Mouse (Mus musculus) CH12F3 (cell line): ENCODE data around the gene Setd4.

ENCODE experiments used
- in situ Hi-C: fragments of 300-500 bp; cut with MboI; formaldehyde crosslinking; loops from 2 replicates; pipeline ENCODE4 v1.14.3; 2020; ENCODE audit warnings: low sequenced_read_pairs

Setd4 gene

GRCm38 (mm10) chr16:93546354-93546965 is 57.4 kb downstream of the Setd4 start:
- in situ Hi-C loops: no loop called here

- in situ Hi-C loops: no loop called here
Observed at GRCm38 (mm10) chr16:93544931-93545330, 58.9 kb downstream of the Setd4 start.

GRCm38 (mm10) chr16:93543704-93544103 is 60.2 kb downstream of the Setd4 start:
- in situ Hi-C loops: no loop called here

- in situ Hi-C loops: no loop called here
Observed at GRCm38 (mm10) chr16:93539891-93540290, 64.0 kb downstream of the Setd4 start.

GRCm38 (mm10) chr16:93535151-93535853 is 68.6 kb downstream of the Setd4 start:
- in situ Hi-C loops: no loop called here
